Mouse (Mus musculus) gastrocnemius, adult 2 months (tissue): ENCODE data around the gene Cym. TPM values are rescaled to one million over a fixed set of nuclear protein-coding genes. Genes with fewer than 3 reads are reported as not detected.

Source experiments
- DNase-seq: peaks from one replicate; pipeline ENCODE4 v3.0.0; 2022
- H3K27ac ChIP-seq: fragments of 200-600 bp; 2 replicates; pipeline ENCODE4 v1.8.1; 2022; ENCODE audit warnings: mild to moderate bottlenecking
- H3K4me3 ChIP-seq: fragments of 200-600 bp; 2 replicates; pipeline ENCODE4 v1.8.1; 2022; ENCODE audit warnings: mild to moderate bottlenecking, moderate library complexity
- CTCF ChIP-seq: fragments of 200-600 bp; IDR thresholded peaks from 2 replicates; pipeline ENCODE4 v1.8.1; 2022; ENCODE audit warnings: antibody characterized with exemption, mild to moderate bottlenecking, moderate library complexity
- intact Hi-C: fragments of 180-260 bp; cut with DNase I; formaldehyde crosslinking; loops from one replicate; pipeline ENCODE4 v1.15.1; 2025
- total RNA-seq, 2 experiments: library from RNA; stranded (reverse); gene quantifications; 2 replicates each; pipeline ENCODE4 v1.2.3; 2021

Gene Cym
- total RNA-seq, 2 experiments from 2014 or later, result not detected

GRCm38 (mm10) chr3:107182756-107183155 is 38.8 kb downstream of the Cym start, which contains the start of gene Kcna10:
Gene Kcna10, plus strand, starts transcription at chr3:107183056.
- DNase-seq, result peak; percentile 19
- peak within 1 kb of the TSS; percentile 31; the same call in 1 of the 2 replicates for H3K27ac ChIP-seq
- no peak within 1 kb of the TSS for H3K4me3 ChIP-seq
- intact Hi-C loops, result no loop called here
- TF ChIP-seq CTCF, result no peak

- Histone ChIP-seq H3K27ac (no peak overlapping the region), H3K4me3 (no peak overlapping the region)
- no peak for TF ChIP-seq CTCF
- DNase-seq, result no peak
- intact Hi-C loops, result no loop called here
Observed at GRCm38 (mm10) chr3:107180860-107181259, 40.7 kb downstream of the Cym start.

GRCm38 (mm10) chr3:107176501-107176900 is 45.0 kb downstream of the Cym start:
- DNase-seq, result no peak
- H3K4me3 ChIP-seq, result no peak overlapping the region
- H3K27ac ChIP-seq, result no peak overlapping the region
- no peak for TF ChIP-seq CTCF
- intact Hi-C loops, result no loop called here

GRCm38 (mm10) chr3:107175486-107175885 is 46.0 kb downstream of the Cym start:
- H3K4me3 ChIP-seq, result no peak overlapping the region
- no peak for TF ChIP-seq CTCF
- intact Hi-C loops, result no loop called here
- no peak overlapping the region for H3K27ac ChIP-seq
- DNase-seq, result peak; percentile 68

GRCm38 (mm10) chr3:107172556-107172955 is 49.0 kb downstream of the Cym start:
- intact Hi-C loops, result no loop called here
- TF ChIP-seq CTCF, result no peak
- Histone ChIP-seq H3K4me3 (no peak overlapping the region), H3K27ac (no peak overlapping the region)
- no peak for DNase-seq

- H3K27ac ChIP-seq, result no peak overlapping the region
- H3K4me3 ChIP-seq, result no peak overlapping the region
- TF ChIP-seq CTCF, result no peak
- intact Hi-C loops, result no loop called here
- DNase-seq, result no peak
Observed at GRCm38 (mm10) chr3:107171964-107172363, 49.6 kb downstream of the Cym start.

GRCm38 (mm10) chr3:107169552-107169951 is 52.0 kb downstream of the Cym start:
- peak overlapping the region; percentile 67; the same call in 1 of the 2 replicates for H3K27ac ChIP-seq
- no peak overlapping the region for H3K4me3 ChIP-seq
- TF ChIP-seq CTCF, result no peak
- intact Hi-C loops, result no loop called here
- DNase-seq, result peak; percentile 36

- no peak for DNase-seq
- intact Hi-C loops, result no loop called here
- no peak overlapping the region for H3K27ac ChIP-seq
- TF ChIP-seq CTCF, result no peak
- H3K4me3 ChIP-seq, result no peak overlapping the region
Observed at GRCm38 (mm10) chr3:107162741-107163140, 58.8 kb downstream of the Cym start.

Other genes starting within 250 kb of the Cym start
- gene Kcna3, start 185.6 kb downstream of the Cym start, total RNA-seq, result not detected
- 1 to 10 TPM in 1 of 2 experiments, under 1 TPM in 1; 0.73 to 1.2 TPM for gene Kcna2, start 120.6 kb downstream of the Cym start, total RNA-seq
- under 1 TPM in 1 of 2 experiments, not detected in 1; 0.11 TPM for gene Kcna10, start 38.7 kb downstream of the Cym start, total RNA-seq
- not detected for gene A630076J17Rik, start 8.9 kb upstream of the Cym start, total RNA-seq
- gene Prok1, start 18.0 kb upstream of the Cym start, total RNA-seq, result not detected
- gene Lamtor5, start 57.1 kb upstream of the Cym start, total RNA-seq, result 10 to 100 TPM; 57.8 to 64.8 TPM
- under 1 TPM in 1 of 2 experiments, not detected in 1; 0.17 TPM for gene Slc16a4, start 69.5 kb upstream of the Cym start, total RNA-seq
- gene Rbm15, start 111.9 kb upstream of the Cym start, total RNA-seq, result 10 to 100 TPM; 22.3 TPM
- 10 to 100 TPM; 51.9 to 72.3 TPM for gene Kcnc4, start 237.8 kb upstream of the Cym start, total RNA-seq